ENCODE assay signal across 9 mouse cellular contexts in the genomic region with DNA sequence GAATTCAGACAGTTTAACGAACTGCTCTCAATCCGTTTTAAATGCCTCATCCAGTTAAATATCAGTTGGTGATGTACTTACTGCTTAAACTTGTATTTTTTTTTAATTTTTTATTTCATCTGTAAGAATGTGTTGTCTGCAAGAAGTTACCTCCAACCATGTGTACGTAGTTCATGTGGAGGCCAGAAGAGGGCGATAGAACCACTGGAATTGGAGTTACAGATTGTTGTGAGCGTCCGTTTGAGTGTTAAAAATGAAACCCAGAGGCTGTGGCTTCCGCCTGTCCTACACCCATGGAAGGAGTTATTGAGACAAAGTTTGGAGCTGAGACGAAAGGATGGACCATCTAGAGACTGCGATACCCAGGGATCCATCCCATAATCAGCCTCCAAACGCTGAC. TPM values are rescaled to one million over a fixed set of nuclear protein-coding genes. Genes with fewer than 3 reads are reported as not detected.
DNase-seq lines count a peak whose midpoint lies in the region; ATAC-seq and TF ChIP-seq lines count a peak whose summit lies in the region.
"Had no signal": no experiment of that assay in that cellular context is flagged by ENCODE, and none has a peak within 500 bp of the region (broad histone marks: within the 10 kb centered on the region; RNA-seq: fewer than 3 reads in every experiment).

No protein-coding gene starts in this region.

- no peaks in the 10 kb centered on the region for H3K27me3 ChIP-seq in hindbrain, embryonic 10.5 days (ENCODE audit: insufficient read depth, poor library complexity, severe bottlenecking)
- H3K27me3 ChIP-seq in hindbrain, embryonic 12.5 days = no peaks in the 10 kb centered on the region
- no peaks in the 10 kb centered on the region for H3K27me3 ChIP-seq in spleen, adult 2 months (ENCODE audit: control insufficient read depth, insufficient read depth, low read length)
- no peaks in the 10 kb centered on the region for H3K27me3 ChIP-seq in embryonic facial prominence, embryonic 11.5 days (ENCODE audit: control insufficient read depth, insufficient read depth, low read length)
- no peaks in the 10 kb centered on the region for H3K27me3 ChIP-seq in forebrain, embryonic 13.5 days

- peak; percentile 10 for DNase-seq in hindbrain, embryonic 10.5 days (ENCODE audit: low spot score)
- DNase-seq in spleen, adult 2 months (ENCODE audit: low read depth in 1 of 2, low spot score in 2 of 2) = no peak
- no peak for DNase-seq in spleen, adult 18-20 months
- peak; percentile 40 for DNase-seq in embryonic facial prominence, embryonic 11.5 days (ENCODE audit: low spot score)
- DNase-seq in thymus, postnatal 4 days = peak; percentile 36
- DNase-seq in ovary, postnatal 14 days (ENCODE audit: low spot score) = no peak
- DNase-seq: layer of hippocampus, adult 9-11 months had no signal

- no peak overlapping the region for H3K27ac ChIP-seq in hindbrain, embryonic 10.5 days
- no peak overlapping the region for H3K27ac ChIP-seq in hindbrain, embryonic 12.5 days
- H3K27ac ChIP-seq in spleen, adult 2 months (ENCODE audit: insufficient read depth, low read length) = no peak overlapping the region
- H3K27ac ChIP-seq in embryonic facial prominence, embryonic 11.5 days (replicated peaks; ENCODE audit: low read depth, low read length) = no peak overlapping the region
- H3K27ac ChIP-seq in forebrain, embryonic 13.5 days = no peak overlapping the region

- no peaks in the 10 kb centered on the region for H3K9me3 ChIP-seq in hindbrain, embryonic 10.5 days
- H3K9me3 ChIP-seq in hindbrain, embryonic 12.5 days (replicated peaks) = no peaks in the 10 kb centered on the region
- no peaks in the 10 kb centered on the region for H3K9me3 ChIP-seq in embryonic facial prominence, embryonic 11.5 days (replicated peaks; ENCODE audit: control insufficient read depth, low read length)
- no peaks in the 10 kb centered on the region for H3K9me3 ChIP-seq in forebrain, embryonic 13.5 days (replicated peaks)

- H3K4me1 ChIP-seq in hindbrain, embryonic 10.5 days (replicated peaks) = no peaks in the 10 kb centered on the region
- H3K4me1 ChIP-seq in hindbrain, embryonic 12.5 days = no peaks in the 10 kb centered on the region
- H3K4me1 ChIP-seq in spleen, adult 2 months (ENCODE audit: control insufficient read depth, insufficient read depth, insufficient read length) = peaks cover 3% of the 10 kb centered on the region; the same call in 1 of the 2 replicates
- no peaks in the 10 kb centered on the region for H3K4me1 ChIP-seq in embryonic facial prominence, embryonic 11.5 days (ENCODE audit: control insufficient read depth, insufficient read depth, low read length)
- H3K4me1 ChIP-seq in forebrain, embryonic 13.5 days = no peaks in the 10 kb centered on the region

- H3K36me3 ChIP-seq in hindbrain, embryonic 10.5 days = no peaks in the 10 kb centered on the region
- H3K36me3 ChIP-seq in hindbrain, embryonic 12.5 days = no peaks in the 10 kb centered on the region
- H3K36me3 ChIP-seq in spleen, adult 2 months (ENCODE audit: control insufficient read depth, insufficient read depth, low read length) = no peaks in the 10 kb centered on the region
- H3K36me3 ChIP-seq in embryonic facial prominence, embryonic 11.5 days (replicated peaks; ENCODE audit: control insufficient read depth, insufficient read depth, low read depth, low read length) = no peaks in the 10 kb centered on the region
- H3K36me3 ChIP-seq in forebrain, embryonic 13.5 days (ENCODE audit: poor library complexity, severe bottlenecking) = no peaks in the 10 kb centered on the region

- H3K9ac ChIP-seq in hindbrain, embryonic 12.5 days = no peak overlapping the region
- no peak overlapping the region for H3K9ac ChIP-seq in embryonic facial prominence, embryonic 11.5 days (replicated peaks; ENCODE audit: low read length)
- no peak overlapping the region for H3K9ac ChIP-seq in forebrain, embryonic 13.5 days

- 71% methylated on average over 10 of the region's 10 CpGs for WGBS in hindbrain, embryonic 10.5 days
- WGBS in hindbrain, embryonic 12.5 days = 69% methylated on average over 10 of the region's 10 CpGs
- 68% methylated on average over 10 of the region's 10 CpGs for WGBS in spleen, adult 2 months
- 64% methylated on average over 10 of the region's 10 CpGs for WGBS in embryonic facial prominence, embryonic 11.5 days
- 73% methylated on average over 10 of the region's 10 CpGs for WGBS in forebrain, embryonic 13.5 days

- H3K4me3 ChIP-seq in hindbrain, embryonic 10.5 days = no peak overlapping the region
- no peak overlapping the region for H3K4me3 ChIP-seq in hindbrain, embryonic 12.5 days
- no peak overlapping the region for H3K4me3 ChIP-seq in spleen, adult 2 months (ENCODE audit: extremely low read depth, insufficient read depth, insufficient read length)
- H3K4me3 ChIP-seq in embryonic facial prominence, embryonic 11.5 days (ENCODE audit: low read depth, low read length) = no peak overlapping the region
- no peak overlapping the region for H3K4me3 ChIP-seq in forebrain, embryonic 13.5 days

- TF ChIP-seq CTCF in spleen, adult 2 months (IDR thresholded peaks at IDR 0.05; ENCODE audit: extremely low read depth, insufficient read depth, insufficient read length, insufficient replicate concordance) = peak; percentile 19; the same call in 1 of the 2 replicates

- no peak for TF ChIP-seq POLR2A in spleen, adult 2 months (IDR thresholded peaks at IDR 0.05; ENCODE audit: low read depth, low read length)

- no peak for ATAC-seq in hindbrain, embryonic 12.5 days (ENCODE audit: low FRiP score)
- ATAC-seq in embryonic facial prominence, embryonic 11.5 days (replicated peaks; ENCODE audit: insufficient number of reproducible peaks, low FRiP score, low TSS enrichment, low read depth) = no peak
- ATAC-seq in forebrain, embryonic 13.5 days = no peak

- no peak overlapping the region for H3K4me2 ChIP-seq in hindbrain, embryonic 12.5 days (replicated peaks)
- no peak overlapping the region for H3K4me2 ChIP-seq in embryonic facial prominence, embryonic 11.5 days (ENCODE audit: low read depth, low read length)
- H3K4me2 ChIP-seq in forebrain, embryonic 13.5 days = no peak overlapping the region

RNA-seq across cellular contexts. Expression of gene Anxa1, which starts 27.5 kb away (rescaled TPM):
- 1.4 and 4.6 TPM in 2 replicates for polyA plus RNA-seq in hindbrain, embryonic 10.5 days (2016; fragmentation: Nextera tagmentation; extraction: Ambion mirVana)
- polyA plus RNA-seq in hindbrain, embryonic 12.5 days (2016; fragmentation: Nextera tagmentation; extraction: Ambion mirVana) = 9.9 and 13.8 TPM in 2 replicates
- 3.1 and 4.0 TPM in 2 replicates for polyA plus RNA-seq in spleen, adult 2 months (2012; rRNA removed)
- 6.5 and 11.4 TPM in 2 replicates for polyA plus RNA-seq in embryonic facial prominence, embryonic 11.5 days (2014; fragmentation: Nextera tagmentation; extraction: Ambion mirVana)
- polyA plus RNA-seq in forebrain, embryonic 13.5 days (2015; fragmentation: Nextera tagmentation; extraction: Ambion mirVana) = 1.1 and 1.4 TPM in 2 replicates

Comparison
In these comparisons a context has a peak if more than half of its experiments do, and no peak if none do; other contexts are left out.
1. DNase-seq: peak in hindbrain, embryonic 10.5 days (single experiment), embryonic facial prominence, embryonic 11.5 days (single experiment) and thymus, postnatal 4 days (single experiment); none in spleen, adult 2 months (0 of 2), spleen, adult 18-20 months (0 of 2) and ovary, postnatal 14 days (single experiment).